Mouse (Mus musculus) thymus, adult 2 months (tissue): Measurements from ENCODE around the gene Il1rapl1. TPM values are rescaled to one million over a fixed set of nuclear protein-coding genes. Genes with fewer than 3 reads are reported as not detected.

Experiments
- DNase-seq: peaks from one replicate; pipeline ENCODE4 v3.0.0; 2021
- H3K27ac ChIP-seq: fragments of 200-500 bp; 2 replicates; pipeline ENCODE4 v1.5.1; 2012; ENCODE audit warnings: low read length, control low read depth; ENCODE audit not compliant: control insufficient read depth, insufficient read depth
- H3K27me3 ChIP-seq: fragments of 200-500 bp; 2 replicates; pipeline ENCODE4 v1.6.1; 2012; ENCODE audit warnings: mild to moderate bottlenecking, low read length, moderate library complexity, mixed read lengths; ENCODE audit not compliant: control insufficient read depth, insufficient read depth
- H3K36me3 ChIP-seq: fragments of 200-500 bp; 2 replicates; pipeline ENCODE4 v1.6.1; 2012; ENCODE audit warnings: mild to moderate bottlenecking, low read length, moderate library complexity; ENCODE audit not compliant: control insufficient read depth, insufficient read depth
- H3K4me1 ChIP-seq: fragments of 200-500 bp; replicated peaks from 2 replicates; pipeline ENCODE4 v1.6.1; 2012; ENCODE audit warnings: low read length; ENCODE audit not compliant: control insufficient read depth, insufficient read depth
- H3K4me3 ChIP-seq: fragments of 200-500 bp; 2 replicates; pipeline ENCODE4 v1.5.1; 2012; ENCODE audit warnings: mild to moderate bottlenecking, low read length, control low read depth, moderate library complexity; ENCODE audit not compliant: control insufficient read depth, insufficient read depth
- CTCF ChIP-seq: fragments of 200-500 bp; IDR thresholded peaks from 2 replicates; pipeline ENCODE4 v1.5.1; 2012; ENCODE audit warnings: mild to moderate bottlenecking, control low read depth, low read length, moderate library complexity, borderline replicate concordance; ENCODE audit not compliant: control insufficient read depth, poor library complexity, insufficient read depth; ENCODE audit errors: extremely low read depth
- POLR2A ChIP-seq: fragments of 200-500 bp; IDR thresholded peaks from 2 replicates; pipeline ENCODE4 v1.6.1; 2012; ENCODE audit warnings: mild to moderate bottlenecking, low read length, control low read depth, moderate library complexity; ENCODE audit not compliant: control insufficient read depth, poor library complexity, insufficient read depth; ENCODE audit errors: extremely low read depth
- WGBS: fragments of 180-500 bp; shearing (Covaris S2); methylation state at CpG from one replicate; pipeline ENCODE4 v1.1.7; 2018; 5-methylcytosine and 5-hydroxymethylcytosine counted together
- polyA plus RNA-seq: library from polyadenylated mRNA; depleted of rRNA; stranded (reverse); fragments of >200 nt; gene quantifications from 2 replicates; pipeline ENCODE4 v1.2.3, GENCODE M21; 2012

The Il1rapl1 gene
- polyA plus RNA-seq, 1 experiment = not detected

DNA sequence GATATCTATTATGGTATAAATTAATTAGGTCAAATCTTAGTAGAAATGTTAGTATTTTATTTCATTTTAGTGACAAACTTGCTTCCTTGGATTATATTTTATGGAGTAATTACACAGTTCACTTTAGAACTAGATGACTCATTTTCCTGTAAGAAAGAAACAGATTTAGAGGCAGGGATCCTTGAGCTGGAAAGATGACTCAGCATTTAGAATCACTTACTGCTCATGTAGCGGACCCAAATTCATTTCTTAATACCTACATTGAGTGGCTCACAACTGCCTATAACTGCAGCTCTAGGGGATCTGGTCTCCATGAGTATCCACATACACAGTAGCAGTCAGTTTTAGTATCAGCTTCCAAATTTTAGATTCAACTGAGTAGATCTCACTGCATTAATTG is 71.9 kb downstream of the Il1rapl1 start:
- DNase-seq = no peak
- WGBS = 85% methylated on average over 1 of the region's 1 CpGs
- no peak for TF ChIP-seq POLR2A
- no peak for TF ChIP-seq CTCF
- no peak overlapping the region for H3K27ac ChIP-seq
- H3K36me3 ChIP-seq = no peaks in the 10 kb centered on the region
- no peak overlapping the region for H3K4me3 ChIP-seq
- H3K4me1 ChIP-seq = no peaks in the 10 kb centered on the region
- no peaks in the 10 kb centered on the region for H3K27me3 ChIP-seq

DNA sequence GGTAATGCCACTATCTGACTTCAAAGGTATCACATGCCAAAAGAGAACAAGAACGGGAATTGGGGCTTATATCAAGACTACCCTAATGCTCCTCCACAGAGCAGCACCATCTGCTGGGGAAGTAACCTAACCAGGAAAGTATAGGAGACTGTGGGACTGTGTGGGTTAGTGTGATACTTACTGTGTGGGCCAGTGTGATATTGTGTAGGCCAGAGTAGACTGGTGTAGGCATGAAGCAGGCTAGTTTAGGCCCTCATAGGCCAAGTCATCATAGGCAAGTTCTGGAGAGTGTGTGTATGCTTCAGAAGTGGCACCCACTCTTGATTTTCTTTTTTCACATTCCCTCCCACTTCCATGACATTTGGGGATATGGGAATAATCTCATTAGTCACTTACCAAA is 76.5 kb downstream of the Il1rapl1 start:
- Histone ChIP-seq H3K27me3 (no peaks in the 10 kb centered on the region), H3K4me3 (no peak overlapping the region), H3K27ac (no peak overlapping the region), H3K4me1 (no peaks in the 10 kb centered on the region), H3K36me3 (no peaks in the 10 kb centered on the region)
- WGBS = 57% methylated on average over 1 of the region's 1 CpGs
- DNase-seq = no peak
- TF ChIP-seq POLR2A (no peak), CTCF (no peak)

DNA sequence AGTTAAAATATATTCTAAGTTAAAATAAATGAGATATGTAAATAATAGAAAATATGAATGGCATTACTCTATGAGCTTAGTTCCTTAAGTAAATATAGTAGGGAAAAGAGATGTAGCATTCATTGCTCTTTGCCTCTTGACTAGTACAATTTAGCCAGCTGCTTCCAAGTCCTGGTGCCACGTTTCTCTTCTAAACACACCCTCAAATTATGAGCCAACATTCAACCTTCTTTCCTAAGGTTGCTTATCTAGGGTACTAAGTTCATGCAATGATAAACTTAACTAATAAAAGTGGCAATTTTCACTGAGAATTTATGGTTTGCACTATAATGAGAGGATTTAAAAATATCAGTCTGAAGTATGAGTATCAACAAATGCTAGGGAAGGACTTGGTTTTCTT is 218.3 kb downstream of the Il1rapl1 start:
- H3K4me3 ChIP-seq = no peak overlapping the region
- H3K4me1 ChIP-seq = no peaks in the 10 kb centered on the region
- DNase-seq = no peak
- 75% methylated on average over 1 of the region's 1 CpGs for WGBS
- no peak overlapping the region for H3K27ac ChIP-seq
- no peaks in the 10 kb centered on the region for H3K27me3 ChIP-seq
- H3K36me3 ChIP-seq = no peaks in the 10 kb centered on the region
- no peak for TF ChIP-seq CTCF
- TF ChIP-seq POLR2A = no peak

DNA sequence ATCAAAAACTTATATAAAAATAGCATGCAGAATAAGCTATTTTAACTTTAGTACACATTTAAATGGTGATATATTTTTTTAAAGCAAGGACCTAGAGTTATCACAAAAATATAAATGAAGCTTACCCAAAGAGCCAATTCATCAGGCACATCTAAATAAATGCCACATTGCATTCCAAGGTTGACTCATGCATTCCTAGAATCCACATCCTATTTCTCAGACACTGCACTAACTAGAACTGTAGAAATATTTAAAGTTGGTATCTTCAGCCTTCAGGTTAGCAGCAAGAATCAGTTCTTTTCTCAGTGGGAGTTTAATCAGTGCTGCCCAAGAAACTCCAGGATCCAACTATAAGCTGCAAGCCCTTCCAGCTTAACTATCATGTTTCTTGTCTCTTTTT is 223.5 kb downstream of the Il1rapl1 start:
- Histone ChIP-seq H3K36me3 (no peaks in the 10 kb centered on the region), H3K4me1 (no peaks in the 10 kb centered on the region), H3K27me3 (no peaks in the 10 kb centered on the region), H3K27ac (no peak overlapping the region), H3K4me3 (no peak overlapping the region)
- no peak for DNase-seq
- TF ChIP-seq POLR2A = no peak

DNA sequence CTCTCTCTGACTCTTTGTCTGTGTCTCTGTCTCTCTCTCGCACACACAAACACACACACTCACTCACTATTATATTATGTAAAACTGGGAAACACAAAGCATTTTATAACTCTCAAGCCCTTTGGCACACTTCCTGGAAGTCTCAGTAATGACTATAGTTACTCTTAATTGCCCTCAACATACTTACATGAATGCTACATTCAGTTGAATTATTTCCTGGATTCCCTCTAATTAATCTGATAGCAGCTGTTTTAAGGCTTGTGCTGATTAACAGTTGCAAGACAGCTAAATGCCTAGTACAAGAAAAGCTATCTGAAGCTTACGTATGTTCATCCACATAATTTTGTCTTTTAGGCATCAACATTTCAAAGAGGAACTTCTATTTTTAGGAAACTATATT is 261.3 kb downstream of the Il1rapl1 start:
- Histone ChIP-seq H3K4me3 (no peak overlapping the region), H3K4me1 (no peaks in the 10 kb centered on the region), H3K27me3 (no peaks in the 10 kb centered on the region), H3K36me3 (no peaks in the 10 kb centered on the region), H3K27ac (no peak overlapping the region)
- no peak for DNase-seq
- 72% methylated on average over 2 of the region's 2 CpGs for WGBS
- no peak for TF ChIP-seq POLR2A
- no peak for TF ChIP-seq CTCF

DNA sequence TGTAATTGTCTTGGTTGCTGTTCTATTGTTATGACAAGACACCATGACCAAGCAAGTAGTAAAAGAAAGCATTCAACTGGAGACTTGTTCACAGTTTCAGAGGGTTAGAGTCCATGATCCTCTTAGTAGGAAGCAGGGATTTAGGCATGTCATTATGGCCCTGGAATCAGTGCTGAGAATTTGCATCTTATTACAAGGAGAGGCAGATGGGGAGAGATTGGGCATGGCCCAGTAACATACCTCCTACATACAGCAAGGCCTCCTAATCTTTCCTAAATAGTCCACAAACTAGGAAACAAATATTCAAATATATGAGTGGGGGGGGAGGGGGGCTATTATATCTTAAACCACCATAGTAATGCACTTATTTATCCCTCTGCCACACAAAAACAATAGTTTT is 301.6 kb downstream of the Il1rapl1 start:
- H3K27ac ChIP-seq = no peak overlapping the region
- no peaks in the 10 kb centered on the region for H3K36me3 ChIP-seq
- TF ChIP-seq POLR2A (no peak), CTCF (no peak)
- no peak for DNase-seq
- H3K4me1 ChIP-seq = no peaks in the 10 kb centered on the region
- H3K4me3 ChIP-seq = no peak overlapping the region
- H3K27me3 ChIP-seq = no peaks in the 10 kb centered on the region

DNA sequence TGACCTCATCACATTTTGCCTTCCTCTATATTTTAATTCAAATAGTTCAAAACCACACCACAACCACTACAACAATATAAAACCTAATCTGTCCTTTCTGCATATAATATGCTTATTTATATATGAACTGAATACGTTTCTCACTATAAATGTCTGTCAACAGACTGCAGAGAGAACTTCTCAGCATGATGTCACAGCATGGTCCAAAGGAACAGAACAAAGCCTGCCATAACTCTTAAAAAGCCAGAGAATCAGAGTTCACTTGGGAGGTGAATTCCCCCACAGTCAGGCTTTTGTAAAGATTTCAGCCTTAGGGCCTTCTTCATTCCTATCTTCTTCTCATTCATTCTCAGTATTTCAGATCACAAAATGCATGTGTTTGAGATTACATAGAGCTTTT is 307.7 kb downstream of the Il1rapl1 start:
- no peaks in the 10 kb centered on the region for H3K36me3 ChIP-seq
- no peak overlapping the region for H3K4me3 ChIP-seq
- no peaks in the 10 kb centered on the region for H3K4me1 ChIP-seq
- TF ChIP-seq POLR2A (no peak), CTCF (no peak)
- H3K27ac ChIP-seq = no peak overlapping the region
- DNase-seq = no peak
- WGBS = 79% methylated on average over 1 of the region's 1 CpGs
- no peaks in the 10 kb centered on the region for H3K27me3 ChIP-seq

DNA sequence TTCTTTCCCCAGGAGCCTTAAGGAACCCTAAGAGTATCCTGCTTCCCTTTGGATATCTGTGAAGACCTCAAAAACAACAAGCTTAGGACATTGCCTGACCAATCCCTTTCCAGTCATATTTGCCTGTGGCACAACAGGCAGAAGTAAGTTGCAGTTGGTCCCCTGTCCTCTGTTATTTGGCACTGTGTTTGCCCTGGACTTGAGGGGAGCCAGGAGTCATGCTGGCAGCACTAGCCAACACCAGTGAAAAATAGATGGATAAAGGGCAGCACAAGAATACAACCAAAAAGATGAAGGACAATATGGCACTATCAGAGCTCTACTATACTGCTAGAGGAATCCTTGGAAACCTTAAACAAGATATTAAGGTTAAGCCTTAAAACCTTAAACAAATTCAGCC is 322.4 kb downstream of the Il1rapl1 start:
- TF ChIP-seq CTCF (no peak), POLR2A (no peak)
- Histone ChIP-seq H3K27ac (no peak overlapping the region), H3K4me3 (no peak overlapping the region), H3K27me3 (no peaks in the 10 kb centered on the region), H3K36me3 (no peaks in the 10 kb centered on the region), H3K4me1 (no peaks in the 10 kb centered on the region)
- no peak for DNase-seq
